Mouse (Mus musculus) myocyte (in vitro differentiated cells): Measurements from ENCODE around the gene Sh2d6.

Experiments used
- POLR2A ChIP-seq: IDR thresholded peaks from one replicate; pipeline ENCODE4 v1.6.1; 2011; ENCODE audit warnings: low read depth, mild to moderate bottlenecking, control low read depth, moderate library complexity; ENCODE audit not compliant: insufficient read length
- TCF12 ChIP-seq: IDR thresholded peaks from one replicate; pipeline ENCODE4 v1.6.1; 2011; ENCODE audit warnings: mild to moderate bottlenecking, control low read depth; ENCODE audit not compliant: poor library complexity, insufficient read depth, severe bottlenecking

GRCm38 (mm10) chr6:72519303-72519702 is 2.2 kb downstream of the Sh2d6 start:
- TF ChIP-seq POLR2A = no peak
- TF ChIP-seq TCF12 = no peak
